Mouse (Mus musculus) liver, adult 2 months (tissue): Measurements from ENCODE around the gene Eif2d. TPM values are rescaled to one million over a fixed set of nuclear protein-coding genes. Genes with fewer than 3 reads are reported as not detected.
A peak's percentile ranks its signal among the peaks of the same experiment; 100 is the strongest.

ENCODE experiments used
- DNase-seq: peaks from one replicate; pipeline ENCODE4 v3.0.0-alpha.2; 2011; ENCODE audit warnings: low read depth, low spot score; ENCODE audit errors: extremely low read depth
- H3K27ac ChIP-seq: fragments of 200-500 bp; replicated peaks from 2 replicates; pipeline ENCODE4 v1.5.1; 2012; ENCODE audit warnings: low read depth, mild to moderate bottlenecking, control low read depth, inconsistent platforms, low read length; ENCODE audit not compliant: insufficient read depth
- H3K27me3 ChIP-seq: fragments of 200-500 bp; 2 replicates; pipeline ENCODE4 v1.6.1; 2012; ENCODE audit warnings: mild to moderate bottlenecking, moderate library complexity, low read length, inconsistent platforms; ENCODE audit not compliant: control insufficient read depth, insufficient read depth
- H3K36me3 ChIP-seq: fragments of 200-500 bp; 2 replicates; pipeline ENCODE4 v1.6.1; 2012; ENCODE audit warnings: low read length, inconsistent platforms; ENCODE audit not compliant: control insufficient read depth, insufficient read depth
- H3K4me1 ChIP-seq: fragments of 200-500 bp; 2 replicates; pipeline ENCODE4 v1.6.1; 2011; ENCODE audit warnings: low read length; ENCODE audit not compliant: control insufficient read depth, insufficient read depth
- H3K4me3 ChIP-seq: fragments of 200-500 bp; 2 replicates; pipeline ENCODE4 v1.5.1; 2011; ENCODE audit warnings: low read depth, mild to moderate bottlenecking, control low read depth, low read length, moderate library complexity; ENCODE audit not compliant: insufficient read depth
- H3K79me2 ChIP-seq: fragments of 200-500 bp; 2 replicates; pipeline ENCODE4 v1.6.1; 2012; ENCODE audit warnings: inconsistent platforms, mild to moderate bottlenecking, low read length, moderate library complexity; ENCODE audit not compliant: control insufficient read depth, insufficient read depth
- H3K9ac ChIP-seq: fragments of 200-500 bp; 2 replicates; pipeline ENCODE4 v1.6.1; 2012; ENCODE audit warnings: low read depth, mild to moderate bottlenecking, control low read depth, inconsistent platforms, low read length
- CTCF ChIP-seq: fragments of 200-500 bp; IDR thresholded peaks from 2 replicates; pipeline ENCODE4 v1.5.1; 2011; ENCODE audit warnings: low read depth, low read length, control low read depth
- POLR2A ChIP-seq: fragments of 200-500 bp; IDR thresholded peaks from 2 replicates; pipeline ENCODE4 v1.6.1; 2011; ENCODE audit warnings: low read length, control low read depth; ENCODE audit not compliant: insufficient read depth; ENCODE audit errors: extremely low read depth
- WGBS: fragments of 180-500 bp; shearing (Covaris S2); methylation state at CpG from one replicate; pipeline ENCODE4 v1.1.7; 2018; 5-methylcytosine and 5-hydroxymethylcytosine counted together
- polyA plus RNA-seq: library from polyadenylated mRNA; depleted of rRNA; stranded (reverse); fragments of >200 nt; gene quantifications from 2 replicates; pipeline ENCODE4 v1.2.3, GENCODE M21; 2012
- total RNA-seq: library from RNA; depleted of rRNA; stranded (reverse); fragments of >200 nt; gene quantifications from 2 replicates; pipeline ENCODE4 v1.2.3, GENCODE M21; 2014

Gene Eif2d
- total and polyA plus RNA-seq, 2 experiments, result 20.9 to 28.9 TPM

DNA sequence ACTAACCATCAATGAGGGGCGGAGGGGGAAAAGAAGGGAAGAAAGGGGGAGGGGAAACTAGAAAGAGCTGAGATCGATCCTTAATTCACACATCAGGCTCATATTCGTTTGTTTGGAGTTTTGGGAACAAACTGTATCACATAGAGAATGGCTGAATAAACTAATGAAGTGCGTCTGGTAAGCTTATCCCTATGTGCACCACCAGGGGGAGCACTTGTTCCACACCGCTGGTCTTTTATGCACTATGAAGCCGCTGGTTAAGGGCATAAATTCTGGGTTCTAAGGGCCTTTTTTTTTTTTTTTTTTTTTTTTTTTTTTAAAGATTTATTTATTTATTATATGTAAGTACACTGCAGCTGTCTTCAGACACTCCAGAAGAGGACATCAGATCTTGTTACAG is 37.0 kb upstream of the Eif2d start:
- DNase-seq, result peak; percentile 54
- no peak overlapping the region for H3K4me3 ChIP-seq
- 10% methylated on average over 6 of the region's 6 CpGs for WGBS

GRCm38 (mm10) chr1:131116430-131117011 is 36.5 kb upstream of the Eif2d start:
- Histone ChIP-seq H3K79me2 (no peaks in the 10 kb centered on the region), H3K9ac (no peak overlapping the region), H3K27ac (no peak overlapping the region), H3K36me3 (no peaks in the 10 kb centered on the region), H3K27me3 (no peaks in the 10 kb centered on the region), H3K4me3 (no peak overlapping the region), H3K4me1 (no peaks in the 10 kb centered on the region; the same call in 1 of the 2 replicates)
- TF ChIP-seq CTCF, result no peak
- no peak for TF ChIP-seq POLR2A
- 78% methylated on average over 13 of the region's 13 CpGs for WGBS
- DNase-seq, result no peak

More for the DNA sequence above, 37.0 kb upstream of the Eif2d start:
- H3K4me1 ChIP-seq, result no peaks in the 10 kb centered on the region; the same call in 1 of the 2 replicates
- no peaks in the 10 kb centered on the region for H3K79me2 ChIP-seq
- no peaks in the 10 kb centered on the region for H3K36me3 ChIP-seq
- no peak overlapping the region for H3K9ac ChIP-seq
- no peak overlapping the region for H3K27ac ChIP-seq
- no peaks in the 10 kb centered on the region for H3K27me3 ChIP-seq
- TF ChIP-seq CTCF (peak; percentile 74; the same call in 1 of the 2 replicates), POLR2A (no peak)

DNA sequence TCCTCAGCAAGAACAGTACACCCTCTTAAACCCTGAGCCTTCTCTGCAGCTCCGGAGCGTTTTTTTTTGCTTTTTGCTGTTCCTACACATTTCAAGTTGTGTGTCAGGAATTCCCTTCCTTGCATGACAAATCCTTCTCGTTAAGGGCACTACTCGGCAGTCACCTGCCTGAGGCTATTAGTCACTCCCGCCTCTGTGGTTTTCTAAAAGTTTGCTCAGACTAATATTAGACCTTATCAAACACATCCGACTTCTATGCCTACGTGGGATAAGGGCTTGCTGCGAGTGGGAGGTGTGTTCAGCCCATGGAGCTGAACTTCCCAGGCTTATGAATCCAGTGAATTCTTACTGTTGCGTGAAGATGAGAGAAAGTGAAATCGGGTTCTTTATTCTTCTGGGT is 34.5 kb upstream of the Eif2d start:
- no peak for DNase-seq
- Histone ChIP-seq H3K27ac (no peak overlapping the region), H3K27me3 (no peaks in the 10 kb centered on the region), H3K4me3 (no peak overlapping the region), H3K4me1 (no peaks in the 10 kb centered on the region; the same call in 1 of the 2 replicates), H3K36me3 (no peaks in the 10 kb centered on the region), H3K9ac (no peak overlapping the region), H3K79me2 (no peaks in the 10 kb centered on the region)
- TF ChIP-seq POLR2A, result no peak
- no peak for TF ChIP-seq CTCF
- WGBS, result 74% methylated on average over 10 of the region's 10 CpGs

DNA sequence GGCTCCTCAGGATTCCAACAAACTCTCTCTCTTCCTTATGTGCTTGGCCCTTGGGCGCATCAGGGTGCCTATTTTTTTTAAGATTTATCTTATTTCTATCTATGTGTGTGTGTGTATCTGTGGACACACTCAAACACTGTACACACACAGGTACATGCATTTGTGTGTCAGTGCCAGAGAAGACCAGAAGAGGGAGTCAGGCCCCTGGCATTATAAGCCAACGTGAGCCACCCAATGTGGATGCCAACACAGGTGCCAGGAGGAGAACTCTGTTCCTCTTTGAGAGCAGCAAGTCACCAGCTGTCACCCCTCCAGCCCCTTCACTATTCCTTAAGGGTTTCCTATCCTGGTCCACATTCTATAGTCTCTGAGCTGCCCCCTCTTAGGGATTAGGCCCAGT is 34.0 kb upstream of the Eif2d start:
- no peaks in the 10 kb centered on the region for H3K27me3 ChIP-seq
- DNase-seq, result peak; percentile 65
- TF ChIP-seq CTCF (peak; percentile 74), POLR2A (no peak)
- H3K9ac ChIP-seq, result no peak overlapping the region
- H3K79me2 ChIP-seq, result no peaks in the 10 kb centered on the region
- H3K27ac ChIP-seq, result no peak overlapping the region
- H3K4me1 ChIP-seq, result no peaks in the 10 kb centered on the region; the same call in 1 of the 2 replicates
- H3K4me3 ChIP-seq, result no peak overlapping the region
- H3K36me3 ChIP-seq, result no peaks in the 10 kb centered on the region
- WGBS, result 51% methylated on average over 2 of the region's 2 CpGs

DNA sequence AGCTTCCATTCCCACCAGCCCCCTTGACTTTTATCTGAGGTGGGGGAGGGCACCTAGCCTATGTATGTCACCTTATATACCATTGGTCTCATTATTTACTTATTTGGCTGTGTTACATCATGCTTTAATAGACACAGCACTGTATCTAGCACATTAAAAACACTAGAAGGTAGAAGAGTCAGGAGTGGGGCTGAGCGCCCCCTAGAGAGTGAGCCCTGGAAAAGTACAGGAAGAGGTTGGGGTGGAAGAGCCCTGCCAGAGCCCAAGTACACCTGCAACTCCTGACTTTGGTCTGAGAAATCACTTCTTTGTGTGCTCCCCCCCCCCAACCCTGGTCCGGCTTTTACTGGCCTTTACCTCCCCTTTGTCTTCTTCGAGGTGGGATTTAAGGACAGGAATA is 31.0 kb upstream of the Eif2d start:
- no peak for DNase-seq
- peaks cover 7% of the 10 kb centered on the region for H3K4me1 ChIP-seq
- 64% methylated on average over 3 of the region's 3 CpGs for WGBS
- TF ChIP-seq POLR2A (no peak), CTCF (peak; percentile 52)
- no peak overlapping the region for H3K27ac ChIP-seq
- H3K36me3 ChIP-seq, result no peaks in the 10 kb centered on the region
- H3K27me3 ChIP-seq, result no peaks in the 10 kb centered on the region
- H3K4me3 ChIP-seq, result no peak overlapping the region
- H3K9ac ChIP-seq, result no peak overlapping the region
- H3K79me2 ChIP-seq, result no peaks in the 10 kb centered on the region

DNA sequence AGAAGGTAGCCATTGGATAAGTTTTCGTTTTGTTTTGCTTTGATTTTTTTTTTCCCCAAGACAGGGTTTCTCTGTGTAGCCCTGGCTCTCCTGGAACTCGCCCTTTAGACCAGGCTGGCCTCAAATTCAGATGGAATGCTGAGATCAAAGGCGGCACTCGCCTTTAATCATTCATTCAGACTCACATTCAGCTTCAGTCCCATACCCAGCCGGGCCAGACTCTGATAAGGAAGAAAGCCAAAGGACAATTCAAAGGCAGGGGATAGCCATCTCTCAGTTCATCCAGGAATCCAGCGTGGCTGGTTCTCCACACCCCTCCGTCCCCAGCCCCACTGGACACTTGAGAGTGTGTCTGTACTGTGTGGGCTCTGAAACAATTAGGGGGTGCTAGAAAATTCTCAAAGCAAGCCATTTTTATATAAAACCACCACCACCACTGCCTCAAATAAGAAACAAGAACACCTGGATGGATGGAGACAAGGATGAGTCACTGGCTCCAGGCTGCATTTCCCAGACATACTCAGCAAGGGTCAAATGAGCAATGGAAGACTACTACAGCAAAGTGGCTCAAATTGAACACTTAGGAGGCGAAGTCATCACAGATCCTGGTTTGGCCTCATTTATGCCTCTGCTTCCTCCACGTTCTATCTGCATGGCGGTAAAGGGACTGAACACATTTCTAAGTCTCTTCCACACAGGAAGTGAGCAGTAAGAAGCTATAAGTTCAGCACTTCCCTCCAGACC is 29.3 kb upstream of the Eif2d start:
- Histone ChIP-seq H3K4me1 (peaks cover 10% of the 10 kb centered on the region), H3K36me3 (no peaks in the 10 kb centered on the region), H3K27ac (peak overlapping the region; percentile 12), H3K27me3 (no peaks in the 10 kb centered on the region), H3K4me3 (no peak overlapping the region), H3K79me2 (no peaks in the 10 kb centered on the region), H3K9ac (no peak overlapping the region)
- WGBS, result 66% methylated on average over 10 of the region's 10 CpGs
- DNase-seq, result peak; percentile 79
- TF ChIP-seq POLR2A, result no peak
- TF ChIP-seq CTCF, result no peak
